Comparison of ENCODE assay signal across 12 mouse cellular contexts in the genomic region with DNA sequence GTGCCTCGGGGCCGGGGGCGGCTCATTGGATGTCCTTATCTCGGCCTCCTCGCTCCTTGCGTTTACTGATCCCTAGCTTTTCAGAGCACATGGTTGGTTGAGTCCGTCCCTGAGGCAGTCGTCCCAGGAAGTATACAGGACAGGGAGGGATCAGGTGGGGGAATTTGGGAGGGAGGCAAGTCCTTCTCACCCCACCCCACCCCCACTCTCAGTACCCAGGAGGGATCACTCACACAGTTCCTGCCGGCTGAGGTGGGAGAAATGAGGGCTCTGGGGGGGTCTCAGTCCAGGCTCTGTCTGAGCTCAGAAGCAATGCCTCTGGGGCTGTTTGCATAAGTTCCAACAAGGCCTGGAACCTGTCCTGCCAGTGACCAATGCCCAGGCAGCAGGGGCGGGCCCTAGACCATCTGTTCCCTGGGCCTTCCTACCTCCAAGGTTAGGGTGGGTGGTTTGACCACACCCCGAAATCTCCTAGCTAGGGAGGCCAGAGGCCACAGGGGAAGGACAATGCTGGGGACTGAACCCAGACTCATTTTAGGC. TPM values are rescaled to one million over a fixed set of nuclear protein-coding genes. Genes with fewer than 3 reads are reported as not detected.
DNase-seq lines count a peak whose midpoint lies in the region; ATAC-seq and TF ChIP-seq lines count a peak whose summit lies in the region.
"Had no signal": no experiment of that assay in that cellular context is flagged by ENCODE, and none has a peak within 500 bp of the region (broad histone marks: within the 10 kb centered on the region; RNA-seq: fewer than 3 reads in every experiment).

No protein-coding gene starts in this region.

- WGBS in heart, embryonic 10.5 days, result 20% methylated on average over 11 of the region's 11 CpGs
- 7% methylated on average over 11 of the region's 11 CpGs for WGBS in intestine, postnatal 0 days
- 28% methylated on average over 11 of the region's 11 CpGs for whole genome bisulfite sequencing in forebrain, postnatal 0 days

- TF ChIP-seq RAD21 in CH12.LX (IDR thresholded peaks at IDR 0.05; ENCODE audit: low read depth, low read length), result no peak

- intact Hi-C loops in heart, postnatal 36 days (cut with DNase I), result no loop called here

- H3K79me2 ChIP-seq in CH12.LX (replicated peaks; ENCODE audit: control insufficient read depth, extremely low read depth, insufficient read depth, poor library complexity, severe bottlenecking), result no peaks in the 10 kb centered on the region

- dilution Hi-C loops in CH12.LX (cut with MboI; ENCODE audit: extremely low pct_ligation_motif_present, extremely low pct_unique_long_range_greater_than_20kb, low sequenced_read_pairs), result no loop called here

- TF ChIP-seq CTCF in CH12.LX (conservative IDR thresholded peaks at IDR 0.05 in 1 of 2, IDR thresholded peaks at IDR 0.05 in 1 of 2; ENCODE audit: low read depth in 2 of 2, low read length in 2 of 2), result no peak
- TF ChIP-seq CTCF in intestine, postnatal 0 days (IDR thresholded peaks at IDR 0.05; ENCODE audit: low read depth), result no peak
- TF ChIP-seq CTCF in forebrain, postnatal 0 days (IDR thresholded peaks at IDR 0.05; ENCODE audit: low read depth), result no peak

- peak overlapping the region; percentile 37; the same call in 1 of the 2 replicates for H3K27ac ChIP-seq in heart, embryonic 10.5 days
- no peak overlapping the region for H3K27ac ChIP-seq in CH12.LX (ENCODE audit: insufficient read depth, low read depth)
- peak overlapping the region; percentile 82 for H3K27ac ChIP-seq in intestine, postnatal 0 days (ENCODE audit: low read depth, low read length)
- H3K27ac ChIP-seq in forebrain, postnatal 0 days (ENCODE audit: low read depth, low read length), result no peak overlapping the region
- H3K27ac ChIP-seq: layer of hippocampus, adult 2 months; neural tube, embryonic 15.5 days had no signal

- H3K36me3 ChIP-seq in heart, embryonic 10.5 days, result peaks cover 8% of the 10 kb centered on the region; the same call in 1 of the 2 replicates
- peaks cover 6 to 35% of the 10 kb centered on the region in 2 experiments for H3K36me3 ChIP-seq in CH12.LX (replicated peaks in 1 of 2; ENCODE audit: control insufficient read depth in 1 of 2, insufficient read depth in 1 of 2, low read length in 1 of 2)
- no peaks in the 10 kb centered on the region for H3K36me3 ChIP-seq in intestine, postnatal 0 days (ENCODE audit: control insufficient read depth, insufficient read depth)
- no peaks in the 10 kb centered on the region for H3K36me3 ChIP-seq in forebrain, postnatal 0 days (ENCODE audit: insufficient read depth)
- H3K36me3 ChIP-seq: neural tube, embryonic 15.5 days had no signal

- no peak for DNase-seq in heart, embryonic 10.5 days (ENCODE audit: low spot score)
- DNase-seq in heart, postnatal 36 days, result no peak
- DNase-seq in CH12.LX (ENCODE audit: extremely low read depth), result no peak
- DNase-seq in kidney, postnatal 4 days, result peak; percentile 50 to 69
- no peak for DNase-seq in right cerebral cortex, postnatal 4 days
- no peak for DNase-seq in forebrain, postnatal 0 days
- no peak for DNase-seq in adrenal gland, postnatal 4 days (ENCODE audit: low spot score in 2 of 2)
- DNase-seq: heart, postnatal 4 days had no signal

- H3K27me3 ChIP-seq in heart, embryonic 10.5 days (ENCODE audit: insufficient read depth, poor library complexity, severe bottlenecking), result peaks cover 56% of the 10 kb centered on the region
- H3K27me3 ChIP-seq in CH12.LX (replicated peaks), result no peaks in the 10 kb centered on the region
- H3K27me3 ChIP-seq in intestine, postnatal 0 days (replicated peaks; ENCODE audit: control insufficient read depth, insufficient read depth, low read length), result no peaks in the 10 kb centered on the region
- peaks cover 16% of the 10 kb centered on the region for H3K27me3 ChIP-seq in forebrain, postnatal 0 days (ENCODE audit: insufficient read depth, low read length)

- H3K9me3 ChIP-seq in heart, embryonic 10.5 days, result peaks cover 8% of the 10 kb centered on the region; the same call in 1 of the 2 replicates
- H3K9me3 ChIP-seq in CH12.LX (replicated peaks; ENCODE audit: low read length), result peaks cover 34% of the 10 kb centered on the region
- no peaks in the 10 kb centered on the region for H3K9me3 ChIP-seq in intestine, postnatal 0 days (ENCODE audit: control insufficient read depth)
- no peaks in the 10 kb centered on the region for H3K9me3 ChIP-seq in forebrain, postnatal 0 days (ENCODE audit: low read length)
- H3K9me3 ChIP-seq: neural tube, embryonic 15.5 days had no signal

- TF ChIP-seq EP300 in CH12.LX (IDR thresholded peaks at IDR 0.05; ENCODE audit: low read length), result no peak

- no peak for TF ChIP-seq POLR2A in CH12.LX (IDR thresholded peaks at IDR 0.05; ENCODE audit: low read depth, low read length)

- H3K4me1 ChIP-seq in heart, embryonic 10.5 days, result peaks cover 37% of the 10 kb centered on the region
- H3K4me1 ChIP-seq in CH12.LX (ENCODE audit: control insufficient read depth in 1 of 2, insufficient read depth in 2 of 2), result peaks cover 17 to 65% of the 10 kb centered on the region in 2 experiments
- H3K4me1 ChIP-seq in intestine, postnatal 0 days (replicated peaks; ENCODE audit: control insufficient read depth, insufficient read depth, low read length), result peaks cover 19% of the 10 kb centered on the region; the same call in 1 of the 2 replicates
- H3K4me1 ChIP-seq in forebrain, postnatal 0 days (ENCODE audit: insufficient read depth), result no peaks in the 10 kb centered on the region

- H3K4me3 ChIP-seq in heart, embryonic 10.5 days, result peak overlapping the region; percentile 25; the same call in 1 of the 2 replicates
- peak overlapping the region in 1 of 3 experiments; percentile 6 for H3K4me3 ChIP-seq in CH12.LX (replicated peaks in 1 of 3; ENCODE audit: low read depth in 2 of 3, low read length in 2 of 3, poor library complexity in 1 of 3)
- peak overlapping the region; percentile 42 for H3K4me3 ChIP-seq in intestine, postnatal 0 days (ENCODE audit: low read depth, low read length)
- no peak overlapping the region for H3K4me3 ChIP-seq in forebrain, postnatal 0 days (ENCODE audit: low read depth, low read length)
- H3K4me3 ChIP-seq: layer of hippocampus, adult 2 months; neural tube, embryonic 15.5 days had no signal

- H3K9ac ChIP-seq in CH12.LX (ENCODE audit: insufficient read depth, low read depth), result no peak overlapping the region
- H3K9ac ChIP-seq in intestine, postnatal 0 days (ENCODE audit: low read depth, low read length), result peak overlapping the region; percentile 56
- no peak overlapping the region for H3K9ac ChIP-seq in forebrain, postnatal 0 days
- H3K9ac ChIP-seq: neural tube, embryonic 15.5 days had no signal

- peak; percentile 55 for ATAC-seq in intestine, postnatal 0 days
- no peak for ATAC-seq in forebrain, postnatal 0 days
- ATAC-seq: forebrain, embryonic 16.5 days had no signal

- in situ Hi-C loops in CH12.LX (cut with MboI; ENCODE audit: low pct_ligation_motif_present, low pct_unique_long_range_greater_than_20kb, low sequenced_read_pairs), result loop anchor here (5.0 kb wide), 1 partner anchor 36 kb away; no protein-coding TSS in a partner anchor

- H3K4me2 ChIP-seq in CH12.LX (ENCODE audit: insufficient read depth, low read depth, poor library complexity, severe bottlenecking), result no peak overlapping the region
- peak overlapping the region; percentile 60 for H3K4me2 ChIP-seq in intestine, postnatal 0 days (replicated peaks; ENCODE audit: low read depth)
- no peak overlapping the region for H3K4me2 ChIP-seq in forebrain, postnatal 0 days (ENCODE audit: low read depth)
- H3K4me2 ChIP-seq: neural tube, embryonic 15.5 days had no signal

TF ChIP-seq in CH12.LX, 34 proteins besides CTCF, POLR2A, EP300 and RAD21:
- TF ChIP-seq HCFC1 (IDR thresholded peaks at IDR 0.05; ENCODE audit: low read depth, low read length) (no peak), CHD2 (IDR thresholded peaks at IDR 0.05; ENCODE audit: low read length) (0 out of 2 replicates have a peak, but pooled peaks have one; percentile 31)

RNA-seq across cellular contexts. Expression of gene Arhgap27, which starts 7.4 kb away (rescaled TPM):
- 5.7 and 6.0 TPM in 2 replicates for polyA plus RNA-seq in heart, embryonic 10.5 days (2016; fragmentation: Nextera tagmentation; extraction: Ambion mirVana)
- total RNA-seq in heart, postnatal 36 days (2021), result 10 to 100 TPM; 16.3 to 17.6 TPM
- 24.4 and 26.1 TPM in 2 replicates for total RNA-seq in CH12.LX (2012; rRNA removed)
- 11.4 and 11.8 TPM in 2 replicates for total RNA-seq in CH12.LX (2014; rRNA removed)
- 26.7 and 30.9 TPM in 2 replicates for polyA plus RNA-seq in CH12.LX (2012; ENCODE audit: insufficient read length, low read depth)
- 16.9 and 18.7 TPM in 2 replicates for polyA plus RNA-seq in intestine, postnatal 0 days (2015; fragmentation: Nextera tagmentation; extraction: Ambion mirVana)
- total RNA-seq in forebrain, postnatal 0 days (2014; rRNA removed), result 4.2 and 5.6 TPM in 2 replicates
- polyA plus RNA-seq in forebrain, postnatal 0 days (2015; fragmentation: Nextera tagmentation; extraction: Ambion mirVana), result 3.2 and 4.8 TPM in 2 replicates
- total RNA-seq in adrenal gland, postnatal 4 days (2021), result 10 to 100 TPM; 21.0 to 22.3 TPM

RNA-seq across cellular contexts. Expression of gene Plekhm1, which starts 56.4 kb away (rescaled TPM):
- 6.7 and 6.9 TPM in 2 replicates for polyA plus RNA-seq in heart, embryonic 10.5 days (2016; fragmentation: Nextera tagmentation; extraction: Ambion mirVana)
- total RNA-seq in heart, postnatal 36 days (2021), result 10 to 100 TPM; 11.9 to 12.9 TPM
- total RNA-seq in CH12.LX (2012; rRNA removed) (5.3 and 5.4 TPM in 2 replicates), CH12.LX (2014; rRNA removed) (2.7 and 3.5 TPM in 2 replicates)
- polyA plus RNA-seq in CH12.LX (2012; ENCODE audit: insufficient read length, low read depth), result 18.3 and 23.2 TPM in 2 replicates
- polyA plus RNA-seq in intestine, postnatal 0 days (2015; fragmentation: Nextera tagmentation; extraction: Ambion mirVana), result 4.7 and 5.2 TPM in 2 replicates
- total RNA-seq in forebrain, postnatal 0 days (2014; rRNA removed), result 4.2 and 7.1 TPM in 2 replicates
- polyA plus RNA-seq in forebrain, postnatal 0 days (2015; fragmentation: Nextera tagmentation; extraction: Ambion mirVana), result 5.3 and 5.7 TPM in 2 replicates
- 10 to 100 TPM; 18.0 TPM for total RNA-seq in adrenal gland, postnatal 4 days (2021)

Comparison
In these comparisons a context has a peak if more than half of its experiments do, and no peak if none do; other contexts are left out.
1. DNase-seq: peak in kidney, postnatal 4 days (2 of 2); none in heart, embryonic 10.5 days (single experiment), heart, postnatal 36 days (0 of 2), CH12.LX (single experiment), right cerebral cortex, postnatal 4 days (single experiment), forebrain, postnatal 0 days (single experiment) and adrenal gland, postnatal 4 days (0 of 2).
2. H3K27ac ChIP-seq: peak in heart, embryonic 10.5 days (single experiment) and intestine, postnatal 0 days (single experiment); none in CH12.LX (single experiment) and forebrain, postnatal 0 days (single experiment).